Mouse (Mus musculus): ENCODE measurements around the gene Rplp2. TPM values are rescaled to one million over a fixed set of nuclear protein-coding genes. Genes with fewer than 3 reads are reported as not detected.
A peak's percentile ranks its signal among the peaks of the same experiment; 100 is the strongest.

Rplp2 gene
- polyA plus RNA-seq, 1 experiment from 2014 or later = 1,535 TPM

DNA sequence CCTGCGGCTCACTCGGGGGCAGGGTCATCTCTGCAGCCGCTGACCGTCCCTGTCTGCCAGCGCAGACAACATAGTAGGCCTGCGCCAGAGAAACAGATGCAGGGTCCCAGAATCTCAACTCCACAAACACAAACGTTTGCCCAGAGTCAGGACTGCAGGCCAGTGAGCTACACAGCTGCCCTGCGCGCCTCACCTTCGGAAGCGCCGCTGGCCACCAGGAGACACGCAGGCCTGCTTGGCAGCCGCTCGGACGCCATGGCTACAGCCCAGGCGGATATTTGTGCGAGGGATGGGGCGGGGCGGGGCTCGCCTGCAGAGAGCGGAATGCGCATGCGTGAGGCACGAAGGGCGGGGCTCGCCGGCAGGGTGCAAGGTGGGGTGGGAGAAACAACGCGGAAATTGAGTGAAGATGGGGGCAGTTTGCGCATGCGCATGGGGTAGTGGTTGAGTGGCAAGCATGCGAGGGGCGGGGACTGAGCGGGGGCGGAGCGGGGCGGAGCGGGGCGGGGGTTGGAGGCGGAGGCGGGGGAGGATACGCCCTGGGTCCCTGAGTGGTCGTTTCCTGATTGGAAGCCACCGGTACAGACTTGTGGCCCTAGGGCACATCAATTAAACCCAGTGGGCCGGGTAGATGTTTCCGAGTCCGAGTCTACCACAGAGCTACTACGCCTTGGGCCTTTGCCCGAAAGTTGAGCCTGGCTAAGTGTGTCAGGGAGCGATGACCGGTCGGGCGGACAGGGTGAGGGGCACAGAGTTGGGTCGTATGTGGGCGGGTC lies 33.2 kb upstream of the Rplp2 start, which contains the start of gene Gatd1:
Gene Gatd1 (minus strand): TSS at position 328 of the 776 bp plus-strand sequence.
- peak; percentile 92 for ATAC-seq (ENCODE audit: insufficient number of reproducible peaks, insufficient read depth, low FRiP score, low read depth)
- H3K27ac ChIP-seq (ENCODE audit: low read length) = peak within 1 kb of the TSS; percentile 77
- H3K9ac ChIP-seq (replicated peaks; ENCODE audit: low read depth, low read length) = peak within 1 kb of the TSS; percentile 71
- H3K36me3 ChIP-seq (ENCODE audit: control insufficient read depth, insufficient read depth, low read length) = peaks cover 18% of the 10 kb centered on the region
- peaks cover 8% of the 10 kb centered on the region; the same call in 1 of the 2 replicates for H3K4me1 ChIP-seq (ENCODE audit: control insufficient read depth, insufficient read depth, low read length)
- peak within 1 kb of the TSS; percentile 66 for H3K4me2 ChIP-seq (replicated peaks; ENCODE audit: low read depth, low read length)
- no peaks in the 10 kb centered on the region for H3K27me3 ChIP-seq (ENCODE audit: control insufficient read depth, insufficient read depth, low read length)
- H3K9me3 ChIP-seq (ENCODE audit: control insufficient read depth, low read depth, low read length) = no peaks in the 10 kb centered on the region
- WGBS = under 1% methylated on average over 54 of the region's 56 CpGs
- H3K4me3 ChIP-seq (ENCODE audit: low read depth, low read length) = peak within 1 kb of the TSS; percentile 74

DNA sequence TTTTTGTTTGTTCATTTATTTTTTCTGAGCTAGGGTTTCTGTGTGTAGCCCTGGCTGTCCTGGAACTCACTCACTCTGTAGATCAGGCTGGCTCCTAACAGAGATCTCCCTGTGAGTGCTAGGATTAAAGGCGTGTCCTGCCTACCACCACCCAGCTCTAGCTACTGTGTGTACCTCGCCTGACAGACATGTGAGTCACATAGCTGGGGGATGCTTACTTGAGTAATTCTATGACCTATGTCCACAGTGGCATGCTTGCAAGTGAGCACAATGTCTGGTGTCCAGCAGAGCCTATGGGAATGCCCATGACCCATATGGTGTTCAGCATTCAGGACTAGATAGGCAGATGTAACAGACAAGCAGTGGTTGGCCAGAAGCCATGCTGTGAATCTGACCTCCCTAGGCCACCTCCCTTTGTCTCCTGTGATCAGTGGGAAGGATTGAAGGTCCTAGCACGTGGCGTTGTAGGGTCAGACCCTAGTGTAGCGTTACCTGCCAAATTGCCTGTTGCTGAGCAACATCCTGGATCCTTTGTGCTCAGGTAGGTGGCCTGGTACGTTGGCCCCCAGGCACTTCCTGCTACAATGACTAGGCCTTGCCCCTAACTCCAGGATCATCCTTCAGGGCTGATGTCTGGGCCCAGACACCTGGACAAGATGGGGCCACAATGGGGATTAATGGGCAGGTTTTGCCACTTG lies 30.9 kb upstream of the Rplp2 start:
- H3K9ac ChIP-seq (replicated peaks; ENCODE audit: low read depth, low read length) = no peak overlapping the region
- ATAC-seq (ENCODE audit: insufficient number of reproducible peaks, insufficient read depth, low FRiP score, low read depth) = no peak
- H3K9me3 ChIP-seq (ENCODE audit: control insufficient read depth, low read depth, low read length) = no peaks in the 10 kb centered on the region
- peaks cover 8% of the 10 kb centered on the region; the same call in 1 of the 2 replicates for H3K4me1 ChIP-seq (ENCODE audit: control insufficient read depth, insufficient read depth, low read length)
- no peaks in the 10 kb centered on the region for H3K27me3 ChIP-seq (ENCODE audit: control insufficient read depth, insufficient read depth, low read length)
- no peak overlapping the region for H3K4me2 ChIP-seq (replicated peaks; ENCODE audit: low read depth, low read length)
- H3K27ac ChIP-seq (ENCODE audit: low read length) = no peak overlapping the region
- WGBS = 86% methylated on average over 6 of the region's 6 CpGs
- H3K36me3 ChIP-seq (ENCODE audit: control insufficient read depth, insufficient read depth, low read length) = no peaks in the 10 kb centered on the region
- H3K4me3 ChIP-seq (ENCODE audit: low read depth, low read length) = no peak overlapping the region

DNA sequence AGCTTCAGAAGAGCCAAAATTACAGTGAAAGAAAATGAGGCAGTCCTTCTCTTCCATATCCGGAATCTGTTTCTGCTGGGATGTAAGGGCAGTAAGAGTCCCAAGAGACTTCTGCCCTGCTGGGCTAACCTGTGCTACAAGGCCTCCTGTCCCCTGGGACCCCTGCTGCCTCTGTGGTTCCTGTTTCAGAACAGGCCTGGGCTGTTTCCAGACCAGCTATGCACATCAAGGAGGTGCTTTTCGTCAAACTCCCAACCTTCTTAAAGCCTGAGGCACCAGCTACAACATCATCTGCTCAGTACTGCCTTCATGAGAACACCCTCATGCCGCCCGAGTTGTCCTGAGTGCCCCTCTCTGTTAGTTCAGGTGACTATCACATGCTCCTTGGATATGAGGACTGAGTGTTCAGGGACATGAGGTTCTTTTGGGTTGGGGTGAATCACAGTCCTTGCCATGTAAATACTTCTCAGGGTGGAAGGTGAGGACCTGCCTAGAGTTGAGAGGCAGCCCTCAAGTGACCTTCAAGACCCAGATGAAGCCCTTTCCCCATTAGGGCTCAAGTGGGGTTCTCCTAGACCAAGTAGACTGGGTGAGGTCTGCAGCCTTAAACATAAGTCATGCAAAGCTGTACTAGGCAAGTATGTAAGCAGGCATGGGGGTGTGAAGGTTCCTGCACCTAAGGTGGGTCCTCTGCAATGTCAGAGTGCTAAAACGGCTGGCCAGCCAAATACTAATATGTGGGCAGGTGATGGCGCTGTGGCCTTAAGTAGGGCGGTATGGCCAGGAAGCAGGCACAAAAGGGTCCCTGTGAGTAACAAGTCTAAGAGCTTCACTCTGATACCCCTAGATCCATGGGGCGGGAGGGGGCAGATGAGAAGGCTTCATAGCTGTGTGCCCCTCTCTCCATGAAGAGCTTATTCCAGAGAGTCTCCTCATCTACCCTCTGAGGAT lies 29.2 kb upstream of the Rplp2 start:
- no peaks in the 10 kb centered on the region for H3K36me3 ChIP-seq (ENCODE audit: control insufficient read depth, insufficient read depth, low read length)
- H3K9ac ChIP-seq (replicated peaks; ENCODE audit: low read depth, low read length) = no peak overlapping the region
- ATAC-seq (ENCODE audit: insufficient number of reproducible peaks, insufficient read depth, low FRiP score, low read depth) = no peak
- H3K4me3 ChIP-seq (ENCODE audit: low read depth, low read length) = no peak overlapping the region
- no peak overlapping the region for H3K27ac ChIP-seq (ENCODE audit: low read length)
- H3K9me3 ChIP-seq (ENCODE audit: control insufficient read depth, low read depth, low read length) = no peaks in the 10 kb centered on the region
- no peaks in the 10 kb centered on the region for H3K27me3 ChIP-seq (ENCODE audit: control insufficient read depth, insufficient read depth, low read length)
- WGBS = 75% methylated on average over 8 of the region's 8 CpGs
- no peak overlapping the region for H3K4me2 ChIP-seq (replicated peaks; ENCODE audit: low read depth, low read length)
- peaks cover 5% of the 10 kb centered on the region; the same call in 1 of the 2 replicates for H3K4me1 ChIP-seq (ENCODE audit: control insufficient read depth, insufficient read depth, low read length)

DNA sequence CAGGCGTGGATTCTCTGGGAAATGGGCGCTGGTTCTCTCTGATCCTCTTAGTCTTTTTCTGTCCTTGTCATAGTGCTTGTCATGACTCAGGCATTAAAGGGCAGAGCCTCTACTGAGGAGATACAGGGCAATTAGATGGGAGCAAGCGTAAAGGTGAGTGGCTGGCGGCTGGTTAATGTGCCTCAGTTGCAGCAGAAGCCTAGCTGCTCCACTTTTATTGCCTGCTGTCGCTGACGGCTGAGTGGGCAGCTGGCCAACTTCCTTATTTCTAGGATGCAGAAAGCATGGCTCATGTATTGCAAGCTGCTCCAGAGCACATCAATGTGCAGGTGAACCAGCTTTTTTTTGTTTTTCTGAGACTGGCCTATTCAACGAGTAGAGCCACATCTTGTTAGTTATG lies 28.2 kb upstream of the Rplp2 start:
- no peak for ATAC-seq (ENCODE audit: insufficient number of reproducible peaks, insufficient read depth, low FRiP score, low read depth)

DNA sequence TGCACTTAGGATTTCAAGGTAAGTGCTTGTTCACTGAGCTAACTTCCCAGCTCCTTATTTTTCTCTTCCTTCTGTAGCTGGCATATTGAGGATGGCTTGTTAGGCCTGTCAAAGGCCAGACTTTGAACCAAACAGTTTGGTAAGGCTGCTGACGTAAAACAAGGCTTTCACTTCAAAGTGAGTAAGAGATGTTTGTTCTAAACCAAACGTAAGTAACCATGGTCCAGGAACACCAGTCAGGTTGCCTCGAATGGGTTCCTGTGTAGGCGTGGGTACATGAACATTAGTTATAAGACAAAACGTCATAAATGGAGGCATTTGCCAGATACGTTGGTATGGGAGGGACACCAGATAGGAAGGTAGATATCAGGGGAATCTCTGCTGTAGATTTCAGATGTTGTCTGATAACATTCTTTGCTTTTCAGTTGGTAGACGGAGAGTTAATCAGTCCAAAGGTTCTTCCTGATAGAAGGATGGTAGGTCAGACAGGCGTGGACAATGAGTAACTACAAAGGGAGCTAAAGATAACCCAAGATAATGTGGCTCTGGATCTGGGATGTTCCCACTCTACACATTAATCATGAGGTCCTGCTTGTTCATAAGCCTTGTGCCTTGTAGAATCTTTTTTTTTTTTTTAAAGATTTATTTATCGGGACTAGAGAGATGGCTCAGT lies 27.0 kb upstream of the Rplp2 start:
- no peaks in the 10 kb centered on the region for H3K27me3 ChIP-seq (ENCODE audit: control insufficient read depth, insufficient read depth, low read length)
- WGBS = 73% methylated on average over 9 of the region's 9 CpGs
- H3K36me3 ChIP-seq (ENCODE audit: control insufficient read depth, insufficient read depth, low read length) = no peaks in the 10 kb centered on the region
- H3K9ac ChIP-seq (replicated peaks; ENCODE audit: low read depth, low read length) = no peak overlapping the region
- no peak for ATAC-seq (ENCODE audit: insufficient number of reproducible peaks, insufficient read depth, low FRiP score, low read depth)
- H3K4me1 ChIP-seq (ENCODE audit: control insufficient read depth, insufficient read depth, low read length) = no peaks in the 10 kb centered on the region
- H3K4me2 ChIP-seq (replicated peaks; ENCODE audit: low read depth, low read length) = no peak overlapping the region
- no peak overlapping the region for H3K4me3 ChIP-seq (ENCODE audit: low read depth, low read length)
- no peaks in the 10 kb centered on the region for H3K9me3 ChIP-seq (ENCODE audit: control insufficient read depth, low read depth, low read length)
- H3K27ac ChIP-seq (ENCODE audit: low read length) = no peak overlapping the region

More for the DNA sequence above, 28.2 kb upstream of the Rplp2 start:
- H3K9ac ChIP-seq (replicated peaks; ENCODE audit: low read depth, low read length) = no peak overlapping the region
- no peaks in the 10 kb centered on the region for H3K9me3 ChIP-seq (ENCODE audit: control insufficient read depth, low read depth, low read length)
- no peak overlapping the region for H3K4me3 ChIP-seq (ENCODE audit: low read depth, low read length)
- no peak overlapping the region for H3K27ac ChIP-seq (ENCODE audit: low read length)
- no peak overlapping the region for H3K4me2 ChIP-seq (replicated peaks; ENCODE audit: low read depth, low read length)
- no peaks in the 10 kb centered on the region for H3K36me3 ChIP-seq (ENCODE audit: control insufficient read depth, insufficient read depth, low read length)
- WGBS = 64% methylated on average over 7 of the region's 7 CpGs
- H3K27me3 ChIP-seq (ENCODE audit: control insufficient read depth, insufficient read depth, low read length) = no peaks in the 10 kb centered on the region
- H3K4me1 ChIP-seq (ENCODE audit: control insufficient read depth, insufficient read depth, low read length) = peaks cover 3% of the 10 kb centered on the region; the same call in 1 of the 2 replicates

DNA sequence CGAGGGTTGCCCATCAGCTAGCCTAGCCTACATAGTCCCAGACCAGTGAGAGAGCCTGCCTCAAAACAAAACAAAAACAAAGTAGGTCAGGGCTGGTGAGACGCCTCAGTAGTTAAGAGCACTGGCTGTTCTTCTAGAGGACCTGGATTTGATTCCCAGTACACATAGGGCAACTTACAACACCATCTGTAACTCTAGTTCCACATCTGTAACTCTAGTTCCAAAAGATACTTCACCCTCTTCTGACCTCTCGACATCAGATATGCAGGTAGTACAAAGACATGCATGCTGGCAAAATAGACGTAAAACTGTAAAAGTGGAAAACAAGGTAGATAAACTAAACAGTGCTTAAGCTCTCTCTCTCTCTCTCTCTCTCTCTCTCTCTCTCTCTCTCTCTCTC lies 23.4 kb upstream of the Rplp2 start:
- Histone ChIP-seq H3K4me1 (ENCODE audit: control insufficient read depth, insufficient read depth, low read length) (no peaks in the 10 kb centered on the region), H3K9me3 (ENCODE audit: control insufficient read depth, low read depth, low read length) (no peaks in the 10 kb centered on the region), H3K27ac (ENCODE audit: low read length) (no peak overlapping the region), H3K4me2 (replicated peaks; ENCODE audit: low read depth, low read length) (no peak overlapping the region), H3K36me3 (ENCODE audit: control insufficient read depth, insufficient read depth, low read length) (no peaks in the 10 kb centered on the region), H3K9ac (replicated peaks; ENCODE audit: low read depth, low read length) (no peak overlapping the region), H3K27me3 (ENCODE audit: control insufficient read depth, insufficient read depth, low read length) (no peaks in the 10 kb centered on the region), H3K4me3 (ENCODE audit: low read depth, low read length) (no peak overlapping the region)
- ATAC-seq (ENCODE audit: insufficient number of reproducible peaks, insufficient read depth, low FRiP score, low read depth) = no peak
- 69% methylated on average over 4 of the region's 4 CpGs for WGBS

DNA sequence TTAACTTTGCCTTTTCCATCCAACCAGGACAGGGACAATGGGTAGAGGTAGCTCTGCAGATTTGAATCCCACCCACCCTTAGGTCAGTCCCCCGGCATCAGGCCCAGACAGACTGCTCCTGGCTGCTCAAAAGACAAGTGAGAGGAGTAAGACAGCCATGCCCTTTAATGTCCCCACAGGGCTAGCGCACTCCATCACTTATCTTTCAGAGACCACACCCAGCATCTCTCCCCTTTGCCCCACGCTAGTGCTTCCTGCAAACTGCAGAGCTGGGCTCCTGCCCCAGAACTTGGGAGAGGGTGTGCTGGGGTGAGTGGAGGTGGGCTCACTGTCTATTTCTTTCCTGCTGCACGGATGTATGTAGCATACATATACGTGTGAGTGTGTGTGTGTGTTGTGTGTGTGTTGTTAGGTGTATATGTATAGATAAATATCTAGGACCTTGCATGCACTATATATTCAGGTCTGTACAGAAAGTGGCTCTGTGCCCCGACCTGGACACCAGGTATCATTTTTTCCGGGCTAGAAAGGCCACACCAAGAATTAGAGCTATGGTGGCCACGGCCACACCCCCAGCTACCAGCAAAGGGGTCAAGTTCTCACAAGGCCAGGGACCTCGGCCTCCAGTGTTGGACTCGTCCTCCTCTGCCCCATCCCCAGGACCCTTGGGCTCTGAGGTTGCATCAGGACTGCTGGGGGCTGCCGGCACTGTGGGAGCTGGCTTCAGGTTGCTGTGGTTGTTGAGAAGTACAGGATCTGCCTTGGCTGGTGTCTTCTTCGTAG lies 20.0 kb upstream of the Rplp2 start:
- Histone ChIP-seq H3K4me3 (ENCODE audit: low read depth, low read length) (no peak overlapping the region), H3K9ac (replicated peaks; ENCODE audit: low read depth, low read length) (no peak overlapping the region), H3K4me1 (ENCODE audit: control insufficient read depth, insufficient read depth, low read length) (peaks cover 10% of the 10 kb centered on the region), H3K4me2 (replicated peaks; ENCODE audit: low read depth, low read length) (no peak overlapping the region), H3K27ac (ENCODE audit: low read length) (no peak overlapping the region), H3K27me3 (ENCODE audit: control insufficient read depth, insufficient read depth, low read length) (no peaks in the 10 kb centered on the region), H3K36me3 (ENCODE audit: control insufficient read depth, insufficient read depth, low read length) (peaks cover 16% of the 10 kb centered on the region), H3K9me3 (ENCODE audit: control insufficient read depth, low read depth, low read length) (no peaks in the 10 kb centered on the region)
- 78% methylated on average over 12 of the region's 12 CpGs for WGBS
- ATAC-seq (ENCODE audit: insufficient number of reproducible peaks, insufficient read depth, low FRiP score, low read depth) = no peak

All from stomach, embryonic 14.5 days (tissue).